Mouse (Mus musculus) left cerebral cortex, postnatal 4 days (tissue): ENCODE measurements around the gene Hexim2. TPM values are rescaled to one million over a fixed set of nuclear protein-coding genes. Genes with fewer than 3 reads are reported as not detected.

Experiments
- DNase-seq: peaks from one replicate; pipeline ENCODE4 v3.0.0-alpha.2; 2022
- intact Hi-C: fragments of 180-260 bp; cut with DNase I; formaldehyde crosslinking; loops from one replicate; pipeline ENCODE4 v1.15.1; 2025
- total RNA-seq, 2 experiments: library from RNA; stranded (reverse); gene quantifications; 2 replicates each; pipeline ENCODE4 v1.2.3; 2021

The Hexim2 gene
- total RNA-seq, 2 experiments from 2014 or later: 19.0 to 24.2 TPM

- intact Hi-C loops: no loop called here
- DNase-seq: no peak
These were observed 39.6 kb downstream of the Hexim2 start for GRCm38 (mm10) chr11:103171703-103172391.

GRCm38 (mm10) chr11:103172392-103173040 lies 40.3 kb downstream of the Hexim2 start:
- intact Hi-C loops: no loop called here
- DNase-seq: no peak

- intact Hi-C loops: no loop called here
- DNase-seq: no peak
These were observed 41.0 kb downstream of the Hexim2 start for GRCm38 (mm10) chr11:103173041-103173770.

- no peak for DNase-seq
- intact Hi-C loops: no loop called here
These were observed 41.6 kb downstream of the Hexim2 start for GRCm38 (mm10) chr11:103173771-103174344.

- intact Hi-C loops: no loop called here
- no peak for DNase-seq
These were observed 42.2 kb downstream of the Hexim2 start for GRCm38 (mm10) chr11:103174411-103174832.

DNA sequence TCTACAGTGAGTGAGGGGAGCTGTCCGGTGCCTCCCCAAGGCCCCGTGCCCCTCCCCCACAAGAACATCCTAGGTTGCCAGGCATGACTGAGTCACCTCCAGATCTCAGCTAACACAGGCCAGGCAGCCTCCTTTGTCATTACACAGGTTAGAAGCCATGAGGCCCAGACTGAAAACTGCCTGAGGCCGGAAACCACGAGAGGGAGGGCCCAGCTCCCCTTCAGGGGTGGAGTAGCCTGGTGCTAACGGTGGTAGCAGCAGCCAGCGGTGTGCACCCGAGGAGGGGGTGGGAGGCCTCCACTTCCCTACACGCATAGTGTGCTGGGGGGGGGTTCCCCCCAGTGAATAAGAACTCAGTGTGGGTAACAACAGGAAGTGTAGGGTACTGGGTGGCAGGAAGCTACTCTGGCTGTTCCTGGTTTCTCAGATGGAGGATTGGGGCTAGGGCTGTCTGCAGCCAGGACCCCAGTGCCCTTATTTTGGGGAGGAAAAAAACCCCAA lies 42.7 kb downstream of the Hexim2 start:
- no peak for DNase-seq
- intact Hi-C loops: no loop called here

- intact Hi-C loops: no loop called here
- no peak for DNase-seq
These were observed 43.6 kb downstream of the Hexim2 start for GRCm38 (mm10) chr11:103175688-103176442.

DNA sequence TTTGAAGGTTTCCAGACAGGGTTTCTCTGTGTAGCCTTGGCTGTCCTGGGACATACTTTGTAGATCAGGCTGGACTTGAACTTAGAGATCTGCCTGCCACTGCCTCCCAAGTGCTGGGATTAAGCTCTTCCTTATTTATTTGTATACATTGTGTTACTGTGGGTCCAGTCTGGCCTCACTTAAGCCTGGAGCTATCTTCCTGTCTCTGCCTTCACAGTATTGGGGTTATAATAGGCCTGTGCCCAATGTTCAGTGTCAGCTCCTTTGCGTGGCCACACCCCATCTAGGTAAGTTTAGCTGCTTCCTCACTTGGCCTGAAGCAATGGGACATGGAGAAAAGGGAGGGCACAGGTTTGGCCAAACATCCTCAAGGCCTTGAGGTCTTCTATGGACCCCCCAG lies 44.3 kb downstream of the Hexim2 start:
- DNase-seq: no peak
- intact Hi-C loops: no loop called here

- no peak for DNase-seq
- intact Hi-C loops: no loop called here
These were observed 45.0 kb downstream of the Hexim2 start for GRCm38 (mm10) chr11:103177216-103177615.

DNA sequence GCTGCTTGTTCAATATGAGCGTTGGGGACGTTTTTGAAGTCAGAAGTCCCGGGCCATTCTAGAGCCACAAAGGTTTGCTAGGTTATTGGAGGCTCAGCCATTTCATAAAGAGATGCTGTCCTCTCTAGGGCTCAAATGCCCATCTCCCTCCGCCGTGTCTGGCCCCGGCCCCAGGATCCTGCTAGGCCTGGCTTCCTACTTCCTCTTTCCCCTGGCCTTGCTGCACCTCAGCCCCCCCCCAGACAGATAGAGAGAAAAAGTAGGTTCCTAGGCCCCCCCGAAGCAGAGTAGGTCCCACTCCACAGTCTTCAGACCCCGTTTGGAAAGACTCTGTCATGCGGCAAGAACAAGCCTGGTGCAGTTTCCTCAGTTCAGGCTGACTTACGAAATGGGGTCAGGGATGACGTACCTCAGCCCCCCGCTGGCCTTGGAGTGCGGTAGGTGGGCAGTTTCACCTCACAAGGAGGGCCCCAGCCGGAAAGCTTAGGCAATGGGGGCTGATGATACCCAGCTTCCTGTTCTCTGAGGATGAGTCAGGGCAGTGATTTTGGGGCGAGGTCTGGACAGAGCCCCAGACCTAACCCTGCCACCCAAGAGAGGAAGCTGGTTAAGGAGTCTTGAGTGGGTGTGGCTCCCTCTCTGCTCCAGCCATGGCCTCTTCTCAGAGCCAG lies 45.7 kb downstream of the Hexim2 start:
- intact Hi-C loops: no loop called here
- DNase-seq: no peak

GRCm38 (mm10) chr11:103178748-103179147 lies 46.5 kb downstream of the Hexim2 start:
- intact Hi-C loops: no loop called here
- DNase-seq: no peak

DNA sequence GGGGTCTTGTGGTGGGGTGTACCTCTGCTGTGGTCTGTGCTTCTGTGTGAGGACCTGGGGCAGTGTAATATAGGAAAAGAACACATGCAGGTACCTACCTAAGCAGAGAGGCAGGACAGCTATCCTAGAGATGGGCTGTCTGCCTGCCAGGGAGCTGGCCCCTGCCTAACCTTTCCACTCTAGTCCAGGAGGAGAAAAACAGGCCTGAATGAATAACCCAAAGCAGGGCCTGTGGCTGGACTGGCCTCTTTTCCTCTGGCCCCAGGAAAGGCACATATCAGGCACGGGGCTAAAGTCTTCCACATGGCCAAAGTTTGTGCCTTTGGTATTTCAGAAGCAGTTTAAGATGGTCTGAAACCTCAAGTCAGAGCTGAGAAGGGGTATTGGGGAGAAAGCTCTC lies 48.2 kb downstream of the Hexim2 start:
- intact Hi-C loops: no loop called here
- no peak for DNase-seq

GRCm38 (mm10) chr11:103181349-103181748 lies 49.1 kb downstream of the Hexim2 start:
- intact Hi-C loops: no loop called here

GRCm38 (mm10) chr11:103181911-103182310 lies 49.7 kb downstream of the Hexim2 start:
- DNase-seq: no peak
- intact Hi-C loops: no loop called here

More at GRCm38 (mm10) chr11:103181349-103181748, 49.1 kb downstream of the Hexim2 start:
- no peak for DNase-seq

GRCm38 (mm10) chr11:103184891-103185290 lies 52.7 kb downstream of the Hexim2 start:
- intact Hi-C loops: no loop called here
- DNase-seq: peak; percentile 62

Other genes with a start within 250 kb of the Hexim2 start
- gene Fam187a, start 247.3 kb upstream of the Hexim2 start, total RNA-seq: not detected
- 10 to 100 TPM; 37.2 to 56.0 TPM for gene Gfap, start 231.5 kb upstream of the Hexim2 start, total RNA-seq
- 1 to 10 TPM; 3.7 to 4.1 TPM for gene Kif18b, start 207.3 kb upstream of the Hexim2 start, total RNA-seq
- 10 to 100 TPM; 10.9 to 12.7 TPM for gene C1ql1, start 185.7 kb upstream of the Hexim2 start, total RNA-seq
- 10 to 100 TPM; 60.3 to 67.8 TPM for gene Nmt1, start 104.2 kb upstream of the Hexim2 start, total RNA-seq
- gene Dcakd, start 104.1 kb upstream of the Hexim2 start, total RNA-seq: 100 to 1,000 TPM; 116 to 128 TPM
- 10 to 100 TPM; 11.1 to 13.8 TPM for gene Plcd3, start 30.8 kb upstream of the Hexim2 start, total RNA-seq
- gene Acbd4, start 30.7 kb upstream of the Hexim2 start, total RNA-seq: 10 to 100 TPM; 31.7 to 41.3 TPM
- 10 to 100 TPM; 22.9 to 23.2 TPM for gene Hexim1, start 16.2 kb upstream of the Hexim2 start, total RNA-seq
- 10 to 100 TPM; 34.8 to 39.1 TPM for gene Fmnl1, start 38.7 kb downstream of the Hexim2 start, total RNA-seq
- 1 to 10 TPM; 1.5 to 2.0 TPM for gene 1700023F06Rik, start 76.1 kb downstream of the Hexim2 start, total RNA-seq
- 1 to 10 TPM; 1.4 to 2.0 TPM for gene Spata32, start 86.0 kb downstream of the Hexim2 start, total RNA-seq
- gene Map3k14, start 135.0 kb downstream of the Hexim2 start, total RNA-seq: 1 to 10 TPM; 3.7 to 4.3 TPM
- gene Arhgap27, start 231.3 kb downstream of the Hexim2 start, total RNA-seq: 1 to 10 TPM; 4.7 to 5.1 TPM